Mouse (Mus musculus): Measurements from ENCODE around the gene Trim29. TPM values are rescaled to one million over a fixed set of nuclear protein-coding genes. Genes with fewer than 3 reads are reported as not detected.

Trim29 gene
- polyA plus RNA-seq (2016; fragmentation: Nextera tagmentation; extraction: Ambion mirVana) = not detected in 2 replicates

DNA sequence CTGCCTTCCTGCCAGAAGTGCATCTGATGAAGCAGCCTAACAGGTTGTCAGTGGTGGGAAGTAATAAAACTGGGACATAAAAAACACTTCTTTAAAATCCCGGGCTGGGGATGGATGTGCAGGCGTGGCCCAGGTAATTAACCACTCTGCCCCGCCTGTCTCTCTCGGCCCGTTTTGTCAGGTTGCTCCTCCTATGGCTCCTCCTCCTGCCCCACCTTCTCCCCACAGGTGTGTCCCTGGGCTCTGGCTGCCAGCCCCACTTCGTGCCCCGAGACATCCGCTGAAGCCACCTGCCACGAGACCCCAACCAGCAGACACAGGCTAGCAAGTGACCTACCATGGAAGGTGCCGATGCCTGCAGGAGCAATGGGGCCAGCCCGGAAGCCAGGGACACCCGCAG, at the start of gene Trim29:
Gene Trim29, plus strand, starts transcription at position 311 of the 400 bp plus-strand sequence.
- Histone ChIP-seq H3K4me1 (no peaks in the 10 kb centered on the region), H3K9me3 (replicated peaks) (no peaks in the 10 kb centered on the region), H3K9ac (no peak within 1 kb of the TSS), H3K36me3 (no peaks in the 10 kb centered on the region), H3K27me3 (replicated peaks) (peaks cover 18% of the 10 kb centered on the region; the same call in 1 of the 2 replicates), H3K4me2 (no peak within 1 kb of the TSS), H3K4me3 (no peak within 1 kb of the TSS), H3K27ac (no peak within 1 kb of the TSS)
- WGBS (ENCODE audit: insufficient replicate concordance) = 46% methylated on average over 12 of the region's 12 CpGs
- ATAC-seq = no peak

DNA sequence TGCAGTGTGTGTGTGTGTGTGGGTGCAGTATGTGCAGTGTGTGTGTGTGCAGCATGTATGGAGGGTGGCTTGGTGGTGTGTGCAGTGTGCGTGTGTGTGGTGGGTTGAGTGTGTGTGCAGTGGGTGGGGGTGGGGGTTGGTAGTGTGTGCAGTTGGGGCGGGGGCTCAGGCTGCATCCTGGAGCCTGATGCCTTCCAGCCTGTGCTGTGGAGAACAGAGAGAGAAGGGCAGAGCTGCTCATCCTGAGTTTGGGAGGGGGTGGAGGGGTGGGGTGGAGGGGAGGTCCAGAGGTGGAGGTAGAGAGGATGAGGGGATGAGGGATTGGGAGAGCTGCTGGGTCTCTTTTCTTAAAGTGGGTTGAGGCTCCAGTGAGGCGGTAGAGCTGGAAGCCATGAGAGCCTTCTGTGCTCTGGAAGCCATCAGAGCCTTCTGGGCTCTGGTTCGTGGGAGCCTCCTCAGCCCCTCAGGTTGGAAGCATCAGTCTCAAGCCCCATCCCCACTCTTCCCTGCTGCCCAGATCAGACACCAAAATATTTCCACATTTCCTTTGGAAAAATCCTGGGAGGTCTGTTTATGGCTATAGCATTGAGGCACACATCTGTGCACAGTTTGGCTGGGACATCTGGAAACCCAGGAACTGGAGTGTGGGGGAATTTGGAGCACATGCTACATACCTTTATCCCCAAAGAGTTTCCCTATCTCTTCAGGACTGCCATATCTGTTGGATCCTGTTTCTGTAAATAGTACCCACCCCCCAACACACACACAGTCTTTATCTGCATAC, 49.3 kb upstream of the Trim29 start:
- 73% methylated on average over 4 of the region's 4 CpGs for WGBS (ENCODE audit: insufficient replicate concordance)
- peaks cover 50% of the 10 kb centered on the region for H3K4me1 ChIP-seq

DNA sequence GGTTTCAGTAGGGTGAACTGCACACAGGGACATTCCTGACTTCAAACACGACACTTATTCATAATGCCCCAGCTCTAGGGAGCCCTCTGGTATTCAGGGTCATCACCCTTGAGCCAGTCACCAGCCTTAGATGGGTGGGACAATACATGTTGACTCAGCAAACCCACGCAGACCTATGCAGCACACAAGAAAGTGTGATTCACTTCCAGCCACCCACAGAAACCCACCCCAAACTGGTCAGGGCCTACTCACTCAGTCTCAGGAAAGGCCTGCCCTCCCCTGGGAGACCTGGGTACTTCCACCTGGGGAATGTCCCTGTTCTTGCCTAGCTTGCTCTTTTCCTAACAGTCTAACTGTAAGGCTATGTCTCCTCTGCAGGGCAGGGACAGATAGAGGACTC, 48.7 kb upstream of the Trim29 start:
- no peak for ATAC-seq
- WGBS (ENCODE audit: insufficient replicate concordance) = 45% methylated on average over 2 of the region's 2 CpGs
- no peak overlapping the region for H3K4me3 ChIP-seq
- peaks cover 46% of the 10 kb centered on the region for H3K4me1 ChIP-seq
- no peak overlapping the region for H3K9ac ChIP-seq
- H3K27ac ChIP-seq = peak overlapping the region; percentile 49
- 0 out of 2 replicates have a peak, but pooled peaks cover 6% of the 10 kb centered on the region for H3K27me3 ChIP-seq (replicated peaks)
- H3K9me3 ChIP-seq (replicated peaks) = no peaks in the 10 kb centered on the region
- H3K4me2 ChIP-seq = no peak overlapping the region
- H3K36me3 ChIP-seq = no peaks in the 10 kb centered on the region

More for the DNA sequence above, 49.3 kb upstream of the Trim29 start:
- H3K4me3 ChIP-seq = no peak overlapping the region
- no peaks in the 10 kb centered on the region for H3K36me3 ChIP-seq
- H3K9ac ChIP-seq = no peak overlapping the region
- no peak overlapping the region for H3K4me2 ChIP-seq
- no peak for ATAC-seq
- H3K27ac ChIP-seq = peak overlapping the region; percentile 49
- 0 out of 2 replicates have a peak, but pooled peaks cover 1% of the 10 kb centered on the region for H3K27me3 ChIP-seq (replicated peaks)
- no peaks in the 10 kb centered on the region for H3K9me3 ChIP-seq (replicated peaks)

DNA sequence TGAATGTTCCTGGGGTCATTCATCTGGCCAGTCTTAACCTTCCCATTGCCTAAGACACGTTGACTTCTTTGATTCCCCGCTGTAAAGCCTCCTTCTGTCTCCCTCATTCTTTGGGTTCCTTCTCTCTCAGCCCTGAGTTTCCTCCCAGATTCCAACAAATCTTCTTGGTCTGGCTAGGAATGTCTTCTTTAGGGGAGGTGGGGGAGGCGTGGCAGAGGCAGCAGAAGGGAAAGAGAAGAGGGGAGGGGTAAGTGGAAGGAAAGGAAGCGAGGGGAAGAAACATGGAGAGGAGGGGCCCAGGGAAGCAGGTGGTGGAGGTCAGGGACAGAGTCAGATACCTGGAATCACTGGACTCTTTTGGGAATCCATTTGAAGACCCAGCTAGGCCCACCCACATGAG, 48.3 kb upstream of the Trim29 start:
- Histone ChIP-seq H3K27ac (peak overlapping the region; percentile 49; the same call in 1 of the 2 replicates), H3K36me3 (no peaks in the 10 kb centered on the region), H3K4me1 (peaks cover 46% of the 10 kb centered on the region), H3K9me3 (replicated peaks) (no peaks in the 10 kb centered on the region), H3K27me3 (replicated peaks) (0 out of 2 replicates have a peak, but pooled peaks cover 6% of the 10 kb centered on the region), H3K9ac (no peak overlapping the region), H3K4me3 (no peak overlapping the region), H3K4me2 (no peak overlapping the region)
- ATAC-seq = no peak
- WGBS (ENCODE audit: insufficient replicate concordance) = 66% methylated on average over 4 of the region's 4 CpGs

DNA sequence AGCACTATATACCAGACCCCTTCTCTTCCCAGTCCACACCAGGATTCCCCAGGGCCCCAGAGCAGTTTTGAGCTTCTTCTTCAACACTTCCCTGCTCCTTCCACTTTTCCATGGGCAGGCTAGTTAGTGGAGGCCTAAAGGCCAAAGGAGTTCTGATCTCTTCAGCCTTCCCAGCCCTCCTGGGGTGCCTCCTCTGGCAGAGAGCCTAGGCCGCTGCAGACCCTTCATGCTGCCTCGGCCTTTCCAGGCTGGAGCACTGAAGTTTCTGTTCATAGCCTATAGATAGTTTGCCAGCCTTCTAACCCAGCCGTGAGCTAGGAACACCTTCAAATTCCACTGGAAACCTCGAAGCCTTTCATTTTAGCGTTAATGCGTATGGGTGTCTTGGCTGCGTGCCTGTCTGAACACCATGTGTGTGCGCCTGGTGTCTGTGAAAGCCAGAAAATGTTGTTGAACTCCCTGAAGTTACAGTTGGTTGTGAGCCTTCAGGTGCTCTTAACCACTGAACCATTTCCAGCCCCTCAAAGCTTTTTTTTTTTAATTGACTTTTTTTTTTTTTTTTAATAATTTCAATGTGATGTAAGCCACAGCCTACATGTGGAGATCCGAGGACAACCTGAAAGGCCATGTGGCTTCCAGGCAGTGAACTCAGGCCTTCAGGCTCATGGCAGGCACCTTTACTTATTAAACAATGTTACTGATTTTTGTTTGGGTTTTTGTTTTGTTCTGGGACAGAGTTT, 47.7 kb upstream of the Trim29 start:
- Histone ChIP-seq H3K4me3 (no peak overlapping the region), H3K4me1 (peaks cover 45% of the 10 kb centered on the region), H3K9ac (no peak overlapping the region), H3K27ac (peak overlapping the region; percentile 78), H3K27me3 (replicated peaks) (0 out of 2 replicates have a peak, but pooled peaks cover 6% of the 10 kb centered on the region), H3K4me2 (no peak overlapping the region), H3K9me3 (replicated peaks) (no peaks in the 10 kb centered on the region), H3K36me3 (no peaks in the 10 kb centered on the region)
- 77% methylated on average over 9 of the region's 9 CpGs for WGBS (ENCODE audit: insufficient replicate concordance)
- ATAC-seq = no peak

DNA sequence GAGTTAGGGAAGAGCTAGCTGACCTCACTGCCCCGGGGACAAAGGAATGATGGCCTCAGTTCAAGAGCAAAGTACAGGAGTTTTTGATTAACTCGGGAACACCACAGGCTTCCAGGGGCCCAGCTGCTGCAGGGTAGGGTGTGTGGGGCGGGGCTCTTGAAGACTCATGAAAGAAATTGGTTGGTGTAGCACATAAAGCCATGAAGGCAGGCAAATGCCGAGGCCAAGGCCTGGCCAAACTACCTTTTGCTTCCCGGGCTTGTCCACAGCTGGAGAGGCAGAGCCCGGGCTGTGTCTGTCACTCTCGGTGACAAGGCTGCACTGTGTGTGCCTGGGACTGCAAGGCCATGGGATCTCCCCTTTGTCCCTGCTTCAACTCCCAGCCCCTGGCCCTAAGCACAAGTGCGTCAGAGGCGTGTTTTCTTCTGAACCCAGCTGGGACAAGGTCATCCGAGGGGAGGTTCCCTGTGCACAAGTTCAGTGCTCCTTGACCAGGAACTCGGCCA, 46.6 kb upstream of the Trim29 start:
- peaks cover 12% of the 10 kb centered on the region for H3K27me3 ChIP-seq (replicated peaks)
- H3K27ac ChIP-seq = peak overlapping the region; percentile 78
- ATAC-seq = peak; percentile 53
- H3K9ac ChIP-seq = no peak overlapping the region
- WGBS (ENCODE audit: insufficient replicate concordance) = 52% methylated on average over 11 of the region's 11 CpGs
- H3K4me3 ChIP-seq = no peak overlapping the region
- no peaks in the 10 kb centered on the region for H3K36me3 ChIP-seq
- no peaks in the 10 kb centered on the region for H3K9me3 ChIP-seq (replicated peaks)
- peak overlapping the region; percentile 25; the same call in 1 of the 2 replicates for H3K4me2 ChIP-seq
- H3K4me1 ChIP-seq = peaks cover 45% of the 10 kb centered on the region

DNA sequence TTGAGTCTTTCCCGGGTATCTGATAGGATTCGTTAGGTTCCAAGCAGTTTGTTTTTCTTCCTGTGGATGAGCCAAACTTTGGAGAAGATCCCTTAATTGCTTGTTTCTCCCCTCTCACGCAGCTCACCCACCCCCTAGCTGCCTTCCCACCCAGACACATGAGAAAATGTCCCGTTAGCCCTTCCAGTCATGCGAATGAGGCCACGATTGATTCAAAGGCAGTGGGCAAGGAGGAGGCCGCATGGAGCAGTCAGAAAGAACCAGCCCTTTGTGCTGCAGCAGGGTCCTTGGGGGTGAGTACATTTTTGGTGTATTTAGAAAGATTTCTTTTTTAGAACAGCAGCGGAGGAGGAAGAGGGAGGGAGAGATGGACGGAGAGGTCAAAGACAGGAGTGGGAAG, 45.5 kb upstream of the Trim29 start:
- H3K4me2 ChIP-seq = no peak overlapping the region
- H3K4me1 ChIP-seq = peaks cover 45% of the 10 kb centered on the region
- H3K36me3 ChIP-seq = no peaks in the 10 kb centered on the region
- no peak overlapping the region for H3K27ac ChIP-seq
- ATAC-seq = no peak
- no peak overlapping the region for H3K9ac ChIP-seq
- H3K4me3 ChIP-seq = no peak overlapping the region
- 70% methylated on average over 9 of the region's 9 CpGs for WGBS (ENCODE audit: insufficient replicate concordance)
- H3K27me3 ChIP-seq (replicated peaks) = peaks cover 24% of the 10 kb centered on the region
- H3K9me3 ChIP-seq (replicated peaks) = no peaks in the 10 kb centered on the region

DNA sequence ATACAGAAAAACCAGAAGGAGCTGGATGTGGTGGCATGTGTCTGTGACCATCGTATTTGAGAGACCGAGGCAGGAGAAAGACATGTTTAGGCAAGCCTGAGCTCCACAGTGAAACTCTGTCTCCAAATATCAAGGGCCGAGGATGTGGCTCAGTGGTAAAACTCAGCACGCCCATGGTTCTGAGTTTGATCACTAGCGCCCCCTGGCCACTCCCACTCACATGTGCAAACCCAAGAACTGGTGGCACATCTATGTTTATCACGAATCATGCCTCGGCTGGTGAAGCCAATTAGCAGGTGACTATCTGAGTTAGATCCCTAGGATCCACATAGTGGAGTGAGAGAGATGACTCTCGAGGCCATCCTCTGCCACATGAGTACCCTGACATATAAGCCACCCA, 43.3 kb upstream of the Trim29 start:
- H3K27ac ChIP-seq = no peak overlapping the region
- H3K4me1 ChIP-seq = peaks cover 34% of the 10 kb centered on the region
- H3K4me2 ChIP-seq = no peak overlapping the region
- 46% methylated on average over 8 of the region's 8 CpGs for WGBS (ENCODE audit: insufficient replicate concordance)
- peaks cover 45% of the 10 kb centered on the region for H3K27me3 ChIP-seq (replicated peaks)
- H3K9me3 ChIP-seq (replicated peaks) = no peaks in the 10 kb centered on the region
- no peaks in the 10 kb centered on the region for H3K36me3 ChIP-seq
- ATAC-seq = 0 out of 2 replicates have a peak, but pooled peaks have one; percentile 44
- H3K9ac ChIP-seq = no peak overlapping the region
- no peak overlapping the region for H3K4me3 ChIP-seq

DNA sequence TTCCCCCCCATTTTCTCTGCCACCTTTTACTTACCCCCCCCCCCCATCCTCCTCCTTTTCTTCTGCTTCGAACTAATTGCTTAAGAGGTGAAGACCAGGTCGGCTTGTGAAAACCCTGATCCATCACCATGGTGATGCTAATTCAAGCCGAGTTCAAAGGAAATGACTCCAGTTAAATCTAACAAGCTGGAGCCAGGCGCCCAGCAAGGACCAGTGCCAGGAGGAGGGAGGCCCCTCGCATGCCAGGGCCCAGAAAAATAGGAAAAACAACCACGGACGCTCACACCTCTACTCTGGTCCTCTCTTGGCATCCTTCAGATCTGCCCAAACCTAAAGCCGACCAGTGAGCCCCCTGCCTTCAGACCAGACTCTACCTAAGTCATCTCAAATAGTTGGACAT, 41.5 kb upstream of the Trim29 start:
- no peak overlapping the region for H3K27ac ChIP-seq
- no peaks in the 10 kb centered on the region for H3K9me3 ChIP-seq (replicated peaks)
- no peak overlapping the region for H3K4me2 ChIP-seq
- WGBS (ENCODE audit: insufficient replicate concordance) = 31% methylated on average over 8 of the region's 8 CpGs
- ATAC-seq = no peak
- H3K27me3 ChIP-seq (replicated peaks) = peaks cover 63% of the 10 kb centered on the region
- H3K4me3 ChIP-seq = no peak overlapping the region
- no peak overlapping the region for H3K9ac ChIP-seq
- H3K36me3 ChIP-seq = no peaks in the 10 kb centered on the region
- peaks cover 18% of the 10 kb centered on the region for H3K4me1 ChIP-seq

DNA sequence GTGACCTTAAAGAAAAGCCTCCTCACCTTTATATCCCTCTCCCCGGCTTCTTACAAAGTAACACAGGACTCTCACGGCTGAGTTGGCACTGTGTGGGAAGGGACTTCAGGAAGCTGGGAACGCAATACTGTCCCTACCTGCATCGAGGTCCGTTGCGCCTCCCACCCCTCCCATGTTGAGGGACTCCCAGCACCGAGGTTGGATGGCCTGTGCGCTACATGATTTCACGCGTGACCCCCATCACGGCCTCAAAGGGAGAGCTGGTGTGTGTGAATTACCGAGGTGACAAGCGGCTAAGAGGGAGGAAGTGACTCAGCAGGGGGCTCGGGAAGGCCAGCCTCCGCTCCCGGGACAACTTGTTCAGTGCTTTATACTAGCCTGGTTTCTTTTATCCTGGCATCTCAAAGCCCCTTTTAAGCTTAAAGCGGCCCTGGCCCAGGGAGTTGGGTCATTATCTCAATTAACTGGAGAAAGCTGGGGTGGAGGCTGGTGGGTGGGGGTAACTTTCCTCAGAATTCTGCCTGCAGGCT, 39.9 kb upstream of the Trim29 start:
- Histone ChIP-seq H3K36me3 (no peaks in the 10 kb centered on the region), H3K27me3 (replicated peaks) (peaks cover 73% of the 10 kb centered on the region), H3K4me2 (peak overlapping the region; percentile 39), H3K9me3 (replicated peaks) (no peaks in the 10 kb centered on the region), H3K4me3 (0 out of 2 replicates have a peak overlapping the region, but pooled peaks have one; percentile 0), H3K27ac (no peak overlapping the region), H3K9ac (no peak overlapping the region), H3K4me1 (peaks cover 16% of the 10 kb centered on the region)
- WGBS (ENCODE audit: insufficient replicate concordance) = 4% methylated on average over 17 of the region's 17 CpGs
- no peak for ATAC-seq

DNA sequence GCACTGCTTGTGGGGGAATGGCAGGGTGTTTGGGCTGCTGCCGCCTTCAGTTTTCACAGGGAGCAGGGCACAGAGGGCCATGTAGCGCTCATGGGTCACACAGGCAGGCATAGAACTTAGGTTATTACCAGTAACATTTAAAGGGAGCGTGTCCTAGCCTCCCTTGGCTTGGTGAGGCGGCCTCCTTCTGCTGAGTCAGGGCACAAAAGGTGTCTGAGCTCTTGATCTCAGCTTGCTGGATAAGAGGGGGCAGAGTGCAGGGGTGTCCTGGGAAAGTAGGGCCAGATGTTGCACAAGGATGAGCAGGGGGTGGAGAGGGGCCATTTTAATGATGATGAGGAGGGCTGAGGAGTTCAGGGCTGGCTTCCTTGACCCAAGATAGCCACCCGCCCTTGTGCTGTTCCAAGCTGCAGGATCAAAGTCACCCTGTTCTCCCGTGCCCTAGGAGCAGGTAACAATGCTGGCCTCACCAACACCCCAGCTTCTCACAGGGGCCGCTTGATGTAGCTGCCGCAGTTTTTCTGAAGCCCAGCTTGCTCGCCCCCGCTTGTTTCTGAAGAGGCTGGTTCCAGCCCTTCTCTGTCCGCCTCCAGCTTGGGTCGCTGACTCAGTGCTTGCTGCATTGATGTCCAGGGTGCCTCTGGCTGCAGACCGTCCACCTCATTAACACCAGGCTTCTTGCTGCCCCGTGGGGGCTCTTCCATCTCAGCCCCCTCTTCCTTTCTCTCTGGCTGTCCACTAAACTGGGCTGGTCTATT, 38.7 kb upstream of the Trim29 start:
- peaks cover 74% of the 10 kb centered on the region for H3K27me3 ChIP-seq (replicated peaks)
- no peak overlapping the region for H3K4me3 ChIP-seq
- H3K27ac ChIP-seq = no peak overlapping the region
- WGBS (ENCODE audit: insufficient replicate concordance) = 62% methylated on average over 14 of the region's 14 CpGs
- no peak for ATAC-seq
- no peak overlapping the region for H3K9ac ChIP-seq
- H3K4me1 ChIP-seq = peaks cover 15% of the 10 kb centered on the region
- no peak overlapping the region for H3K4me2 ChIP-seq
- H3K9me3 ChIP-seq (replicated peaks) = no peaks in the 10 kb centered on the region
- no peaks in the 10 kb centered on the region for H3K36me3 ChIP-seq

Measured in liver, embryonic 12.5 days (tissue).